Mouse (Mus musculus) megakaryocyte, adult 5-6 weeks (primary cell): ENCODE results near the gene Tex52. TPM values are rescaled to one million over a fixed set of nuclear protein-coding genes. Genes with fewer than 3 reads are reported as not detected.
"Not testable (repeated sequence)": the region's sequence is repeated elsewhere in the genome, so short reads cannot be mapped to it uniquely, and the experiment has no call there.

Source experiments
- ATAC-seq: 2 replicates; pipeline ENCODE4 v1.8.0; 2016; ENCODE audit warnings: mild to moderate bottlenecking, inconsistent platforms; ENCODE audit not compliant: poor library complexity, severe bottlenecking
- total RNA-seq, 2 experiments: library from RNA; stranded (forward) in 1 of 2; stranded (reverse) in 1 of 2; fragments of 153-499, 151-499 nt in 1 of 2; fragments of 221-1000, 200-1000 nt in 1 of 2; gene quantifications; 2 replicates each; pipeline versions ENCODE4 v1.2.3 to v1.2.4; 2015 to 2017

The Tex52 gene
- total RNA-seq, 2 experiments from 2014 or later: 0.09 TPM; not detected in 1

DNA sequence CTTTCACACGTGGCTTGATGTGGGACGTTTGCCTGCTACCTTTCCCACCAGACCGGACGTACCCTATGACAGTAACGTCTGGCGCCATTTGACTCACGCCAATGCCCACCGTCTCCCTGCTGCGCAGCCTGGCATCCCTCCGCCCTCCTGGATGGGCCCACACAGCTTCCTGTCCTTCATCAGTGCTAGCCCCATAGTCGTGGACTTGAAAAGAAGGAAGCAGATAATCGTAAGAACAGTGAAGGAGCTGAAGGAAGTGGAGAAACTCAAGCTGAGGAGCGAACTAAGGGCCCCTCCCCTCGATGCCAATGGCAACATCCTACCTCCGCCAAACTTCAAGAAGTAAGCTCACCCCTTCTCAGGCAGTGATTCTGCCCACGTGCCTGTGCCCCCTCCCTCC lies 4.4 kb downstream of the Tex52 start:
- ATAC-seq: peak; percentile 73

- ATAC-seq: not testable (repeated sequence)
These were observed 5.4 kb downstream of the Tex52 start for GRCm38 (mm10) chr6:128380594-128381167.

DNA sequence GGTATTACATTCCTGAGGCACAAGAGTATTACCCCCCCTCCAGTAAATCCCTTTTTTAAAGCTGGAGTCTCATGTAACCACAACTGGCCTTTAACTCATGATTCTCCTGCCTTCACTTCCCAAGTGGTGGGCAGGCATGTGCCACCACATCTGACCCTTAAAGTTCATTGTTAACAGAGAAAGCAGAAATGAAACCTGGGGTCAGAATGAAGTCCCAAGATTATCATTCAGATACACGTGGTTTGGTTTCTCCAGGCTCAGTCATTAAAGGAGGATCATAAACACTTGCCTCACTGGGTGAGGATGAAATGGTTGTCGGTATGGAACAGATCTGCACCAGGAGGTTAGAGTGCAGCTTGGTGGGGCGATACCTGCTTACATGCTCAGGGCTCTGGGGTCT lies 6.0 kb downstream of the Tex52 start:
- ATAC-seq: peak; percentile 73

DNA sequence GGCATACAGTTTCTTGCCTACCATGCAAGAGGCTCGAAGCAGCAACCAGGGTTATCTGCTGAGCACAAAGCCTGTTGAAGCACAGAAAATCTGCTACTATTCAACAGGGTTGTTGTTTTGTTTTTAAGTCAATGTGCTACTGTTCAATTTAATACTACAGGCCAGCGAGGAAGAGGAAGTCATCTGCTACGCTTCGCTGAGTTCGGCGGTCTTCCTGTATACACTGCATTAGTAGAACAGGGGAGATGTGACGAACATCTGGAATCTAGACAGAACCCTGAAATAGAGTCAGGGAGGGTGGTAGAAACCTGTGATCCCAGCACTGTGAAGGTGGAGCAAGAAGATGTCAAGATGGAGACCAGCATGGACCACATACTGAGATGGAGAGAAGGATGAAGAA lies 8.5 kb downstream of the Tex52 start:
- ATAC-seq: no peak

DNA sequence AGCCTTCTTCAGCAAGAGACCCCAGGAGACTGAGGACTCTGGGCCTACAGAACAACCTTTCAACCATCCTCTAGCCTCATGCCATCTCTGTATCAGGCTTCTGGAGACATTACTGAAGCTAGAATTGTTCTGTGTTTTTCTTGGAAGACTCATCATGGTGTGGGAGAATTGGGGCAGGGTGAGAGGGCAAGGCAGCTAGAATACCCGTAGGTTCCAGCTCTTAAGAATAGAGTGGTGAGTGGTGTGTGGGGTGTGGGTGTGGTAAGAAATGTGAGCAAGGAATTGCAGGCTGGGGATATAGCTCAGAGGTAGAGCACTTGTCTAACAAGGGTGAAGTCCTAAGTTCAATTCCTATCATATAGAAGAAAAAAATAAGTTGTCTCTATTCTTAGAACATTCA lies 9.8 kb downstream of the Tex52 start:
- ATAC-seq: no peak

DNA sequence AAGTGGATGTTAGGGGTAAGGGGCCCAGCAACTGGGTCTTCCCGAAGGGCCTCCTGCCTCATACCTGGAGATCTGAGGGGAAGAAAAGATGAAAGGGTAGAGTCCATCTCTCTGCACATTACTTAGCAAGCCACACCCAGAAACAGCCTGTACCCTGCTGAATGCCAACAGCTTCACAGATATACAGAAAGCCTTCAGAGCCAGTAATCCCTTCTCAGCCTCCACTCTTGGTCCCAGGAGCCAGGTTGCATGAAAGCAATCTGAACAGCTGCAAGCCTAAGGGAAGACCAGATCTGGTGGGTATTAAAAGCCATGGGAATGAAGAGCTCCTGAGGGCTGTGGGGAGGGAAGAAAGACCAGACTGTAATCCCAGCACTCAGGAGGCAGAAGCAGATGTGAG lies 13.9 kb downstream of the Tex52 start:
- ATAC-seq: no peak

DNA sequence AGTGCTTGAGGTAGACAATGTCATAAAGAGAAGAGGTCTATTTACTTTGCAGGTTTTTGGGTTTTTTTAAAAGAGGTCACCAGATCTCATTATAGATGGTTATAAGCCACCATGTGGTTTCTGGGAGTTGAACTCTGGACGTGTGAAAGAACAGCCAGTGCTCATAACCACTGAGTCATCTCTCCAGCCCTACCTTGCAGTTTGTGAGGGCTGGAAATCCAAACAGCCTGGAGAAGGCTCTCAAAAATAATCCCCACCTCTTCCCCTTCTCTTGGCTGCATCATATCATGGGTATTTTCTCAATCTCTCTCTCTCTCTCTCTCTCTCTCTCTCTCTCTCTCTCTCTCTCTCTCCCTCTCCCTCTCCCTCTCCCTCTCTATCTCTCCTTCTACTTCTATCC lies 15.4 kb downstream of the Tex52 start:
- ATAC-seq: no peak

DNA sequence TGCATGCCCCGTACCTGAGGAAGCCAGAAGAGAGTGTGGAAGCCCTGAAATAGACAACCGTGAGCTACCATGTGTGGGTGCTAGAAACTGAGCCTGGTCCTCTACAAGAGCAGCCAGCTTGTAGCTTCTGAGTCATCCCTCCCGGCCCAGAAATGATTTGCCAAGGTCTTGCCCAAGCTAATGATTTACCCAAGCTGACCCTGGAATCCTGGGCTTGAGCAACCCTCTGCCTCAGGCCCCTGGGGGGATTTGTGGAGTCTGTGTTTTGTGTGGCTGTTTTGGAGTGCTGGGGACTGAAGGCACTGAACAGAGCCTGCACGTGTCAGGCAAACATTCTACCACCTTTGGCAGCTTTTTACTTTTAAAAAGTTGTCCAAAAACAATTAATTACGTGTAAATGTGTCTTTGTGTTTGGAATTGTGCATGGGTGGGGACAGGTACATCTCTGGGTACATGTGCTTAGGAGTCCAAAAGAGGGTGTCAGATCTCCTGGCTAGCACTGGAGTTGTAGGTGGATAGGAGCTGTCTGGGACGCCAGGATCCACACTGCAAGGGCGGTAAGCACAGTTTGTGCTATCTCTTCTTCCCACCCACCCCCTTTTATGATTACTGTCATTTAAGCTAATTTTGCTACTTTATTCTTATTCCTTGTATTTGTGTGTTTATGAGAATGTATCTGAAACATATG lies 22.5 kb downstream of the Tex52 start:
- no peak for ATAC-seq

GRCm38 (mm10) chr6:128398996-128399395 lies 23.7 kb downstream of the Tex52 start, which contains the start of gene Nrip2:
Gene Nrip2, plus strand, starts transcription at chr6:128399296.
- ATAC-seq: no peak

GRCm38 (mm10) chr6:128399421-128400185 lies 24.3 kb downstream of the Tex52 start:
- no peak for ATAC-seq

GRCm38 (mm10) chr6:128404708-128405107 lies 29.5 kb downstream of the Tex52 start:
- no peak for ATAC-seq

DNA sequence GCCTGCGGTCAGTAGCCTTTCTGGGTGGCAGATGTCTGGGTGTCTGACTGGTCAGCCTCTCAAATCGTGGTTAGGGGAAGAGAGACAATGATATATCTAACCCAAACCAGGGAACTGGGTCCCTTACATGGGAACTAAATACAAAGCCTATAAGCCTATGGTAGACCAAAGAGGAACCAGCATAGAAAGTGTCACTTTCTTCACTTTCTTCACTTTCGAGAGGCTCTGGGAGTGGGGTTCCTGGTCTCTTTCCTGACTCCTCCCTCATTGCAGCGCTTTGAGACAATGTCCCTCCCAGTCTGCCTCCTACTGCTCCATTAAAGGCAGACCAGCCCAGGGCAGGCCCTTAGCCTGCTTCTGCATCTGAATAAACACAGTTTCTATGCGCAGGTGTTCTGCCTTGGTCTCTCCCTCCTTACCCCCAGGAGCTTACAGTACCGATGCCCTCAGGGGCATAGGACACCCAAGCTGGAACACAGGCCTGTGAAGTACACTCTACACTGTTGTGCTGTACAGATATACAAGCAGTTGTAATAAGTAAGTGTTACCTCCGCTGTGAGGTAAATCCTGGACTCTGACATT lies 33.4 kb downstream of the Tex52 start:
- ATAC-seq: peak; percentile 80

DNA sequence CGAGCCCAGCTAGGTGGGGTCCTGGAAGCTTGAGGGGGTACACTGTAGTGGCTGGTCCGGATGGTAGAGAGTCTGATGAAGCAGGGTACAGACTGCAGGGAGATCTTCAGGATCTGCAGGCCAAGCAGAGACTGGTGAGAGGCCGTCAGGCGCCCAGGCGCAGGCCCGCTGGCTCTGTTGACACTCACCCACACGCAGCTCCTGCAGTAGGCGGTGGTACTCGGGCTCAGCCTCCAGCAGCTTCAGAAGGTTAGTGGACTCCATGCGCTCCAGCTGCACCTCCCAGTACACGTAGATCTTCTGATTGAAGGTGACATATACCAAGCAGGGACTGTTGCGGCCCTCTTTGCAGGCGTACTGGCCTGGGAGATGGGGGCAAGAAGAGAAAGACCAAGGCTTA lies 35.0 kb downstream of the Tex52 start:
- ATAC-seq: no peak

- peak; percentile 64 for ATAC-seq
These were observed 35.9 kb downstream of the Tex52 start for GRCm38 (mm10) chr6:128411115-128411514.

DNA sequence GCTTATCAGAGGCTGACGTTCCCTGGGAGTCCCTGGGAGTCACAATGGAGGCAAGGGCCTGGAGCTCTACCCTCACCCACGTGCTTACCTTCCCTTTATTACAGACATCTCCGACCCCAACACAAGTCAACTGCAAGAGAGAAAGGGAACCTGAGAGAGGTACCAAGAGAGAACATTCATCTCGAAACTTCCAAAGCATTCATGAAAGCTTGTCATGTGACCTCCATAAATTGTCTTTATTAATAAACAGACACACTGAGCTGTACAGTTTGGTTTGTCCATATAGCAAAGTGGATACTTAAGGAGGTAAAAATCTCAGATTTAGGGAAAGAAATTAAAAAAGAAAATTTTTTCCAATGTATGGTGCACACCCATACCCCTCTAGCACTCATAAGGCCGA lies 40.9 kb downstream of the Tex52 start:
- ATAC-seq: no peak

DNA sequence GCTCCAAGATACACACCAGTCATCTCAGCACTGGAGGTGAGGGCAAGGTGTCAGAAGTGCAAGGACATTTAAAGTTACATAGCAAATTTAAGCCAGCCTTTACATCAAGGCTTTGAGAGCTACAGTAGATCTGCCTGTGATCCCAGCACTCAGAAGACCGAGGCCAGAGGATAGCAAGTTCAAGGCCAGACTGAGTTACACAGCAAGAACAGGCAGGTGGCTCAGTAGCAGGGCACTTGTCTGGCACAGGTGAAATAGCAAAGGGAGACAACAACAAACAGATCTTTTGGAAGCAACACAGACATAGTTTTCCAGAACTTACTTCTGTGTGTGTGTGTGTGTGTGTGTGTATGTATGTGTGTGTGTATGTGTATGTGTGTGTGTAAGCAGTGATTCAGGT lies 42.8 kb downstream of the Tex52 start:
- ATAC-seq: no peak

- no peak for ATAC-seq
These were observed 45.8 kb downstream of the Tex52 start for GRCm38 (mm10) chr6:128421036-128421435.

DNA sequence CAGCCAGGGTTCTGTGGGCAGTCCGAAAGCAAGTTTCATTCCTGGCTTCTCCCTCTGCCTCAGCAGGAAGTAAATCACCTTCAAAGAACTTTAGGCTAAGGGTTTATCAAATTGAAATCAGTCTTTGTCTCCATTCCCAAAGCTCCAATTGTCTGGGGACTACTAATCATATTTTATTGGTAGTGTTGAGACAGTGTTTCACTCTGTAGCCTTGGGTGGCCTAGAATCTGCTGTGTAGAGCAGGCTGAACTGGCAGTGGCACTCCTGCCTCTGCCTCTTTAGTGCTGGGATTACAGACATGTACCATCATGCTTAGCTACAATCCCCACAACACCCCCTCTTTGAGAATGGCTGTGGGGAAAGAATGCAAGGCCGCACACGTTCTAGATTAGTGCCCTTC lies 46.2 kb downstream of the Tex52 start:
- no peak for ATAC-seq

GRCm38 (mm10) chr6:128423496-128424268 lies 48.4 kb downstream of the Tex52 start:
- ATAC-seq: no peak

DNA sequence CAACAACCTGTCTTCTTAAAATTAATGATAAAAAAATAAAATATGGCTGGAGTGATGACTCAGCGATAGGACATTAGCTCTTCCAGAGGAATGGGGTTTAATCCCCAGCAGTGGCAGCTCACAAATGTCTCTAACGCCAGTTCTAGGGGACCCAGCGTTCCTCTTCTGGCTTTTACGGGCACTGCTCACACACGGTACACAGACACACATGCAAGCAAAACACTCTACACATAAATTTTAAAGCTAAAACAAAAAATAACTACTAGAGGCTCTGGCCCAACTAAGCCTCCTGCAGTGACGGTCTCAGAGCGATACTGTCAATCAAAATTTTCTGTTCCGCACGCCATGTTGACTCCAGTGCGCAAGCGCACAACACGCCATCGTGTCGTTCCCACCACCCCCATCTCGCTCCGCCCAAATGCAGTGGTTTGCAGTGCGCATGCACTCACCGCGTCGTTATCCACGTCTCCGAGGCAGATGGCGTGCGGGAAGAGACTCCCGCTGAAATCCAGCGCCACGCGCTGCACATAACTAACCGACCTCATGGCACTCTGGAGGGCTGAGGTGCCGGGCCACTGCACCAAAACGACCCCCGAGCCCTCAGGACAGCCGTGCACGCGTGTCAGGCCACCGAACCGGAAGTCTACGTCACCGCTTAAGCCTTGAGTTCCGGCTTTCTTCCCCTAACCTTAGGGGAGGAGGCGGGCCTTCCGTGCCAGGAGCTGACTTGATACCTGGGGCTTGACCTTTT lies 49.2 kb downstream of the Tex52 start, which contains the start of gene Itfg2:
Gene Itfg2, minus strand, starts transcription at position 663 of the 751 bp plus-strand sequence.
- ATAC-seq: peak; percentile 95
